Mouse (Mus musculus) midbrain, embryonic 14.5 days (tissue): ENCODE results near the gene Sh2b3. TPM values are rescaled to one million over a fixed set of nuclear protein-coding genes. Genes with fewer than 3 reads are reported as not detected.

Experiments used
- microRNA-seq: library from miRNA; unstranded; fragments of <30 nt; microRNA quantifications from one replicate; pipeline ENCODE4, GENCODE M21; 2016
- polyA plus RNA-seq: library from polyadenylated mRNA; unstranded; fragments of >200 nt; fragmentation: Nextera tagmentation; extraction: Ambion mirVana; gene quantifications from 2 replicates; pipeline ENCODE4 v1.2.1, GENCODE M21; 2014

The Sh2b3 gene
- polyA plus RNA-seq, 1 experiment from 2014 or later, result 7.8 TPM

Small RNAs within 50 kb of the gene (microRNA-seq; reads per million reads assigned to microRNA genes)
- gene Mir7031, result 0.59 reads per million

Other genes with a start within 250 kb of the Sh2b3 start
- gene Aldh2, start 243.8 kb downstream of the Sh2b3 start, polyA plus RNA-seq, result 41.8 and 64.1 TPM in 2 replicates
- gene Acad12, start 218.7 kb downstream of the Sh2b3 start, polyA plus RNA-seq, result 1.2 and 1.7 TPM in 2 replicates
- 1.4 and 2.4 TPM in 2 replicates for gene Acad10, start 177.1 kb downstream of the Sh2b3 start, polyA plus RNA-seq
- 39.1 and 47.6 TPM in 2 replicates for gene Brap, start 177.1 kb downstream of the Sh2b3 start, polyA plus RNA-seq
- gene Atxn2, start 126.3 kb downstream of the Sh2b3 start, polyA plus RNA-seq, result 85.3 and 92.2 TPM in 2 replicates
- 36.8 and 40.1 TPM in 2 replicates for gene Pheta1, start 11.3 kb upstream of the Sh2b3 start, polyA plus RNA-seq
- 25.5 and 28.8 TPM in 2 replicates for gene Cux2, start 212.5 kb upstream of the Sh2b3 start, polyA plus RNA-seq